Mouse (Mus musculus) ES-E14 (cell line): Measurements from ENCODE around the gene Copz1. TPM values are rescaled to one million over a fixed set of nuclear protein-coding genes. Genes with fewer than 3 reads are reported as not detected.
"Not testable (repeated sequence)": the region's sequence is repeated elsewhere in the genome, so short reads cannot be mapped to it uniquely, and the experiment has no call there.

Experiments
- DNase-seq: peaks from one replicate; pipeline ENCODE4 v3.0.0-alpha.2; 2013; ENCODE audit warnings: low read depth, low spot score
- H3K27ac ChIP-seq: 2 replicates; pipeline ENCODE4 v1.5.1; 2012; ENCODE audit warnings: low read depth, mild to moderate bottlenecking, low read length, moderate library complexity, mixed read lengths; ENCODE audit not compliant: poor library complexity, insufficient read depth, severe bottlenecking
- H3K36me3 ChIP-seq: 2 replicates; pipeline ENCODE4 v1.6.1; 2012; ENCODE audit warnings: mild to moderate bottlenecking, low read length, moderate library complexity, mixed read lengths; ENCODE audit not compliant: control insufficient read depth, poor library complexity, insufficient read depth, severe bottlenecking
- H3K4me1 ChIP-seq, 2 experiments: fragments of 150-350 bp in 1 of 2; sonication (generic) in 1 of 2; 2 replicates each; pipeline ENCODE4 v1.6.1; 2012; ENCODE audit warnings: low read length in 2 of 2, mild to moderate bottlenecking in 1 of 2, mixed read lengths in 1 of 2; ENCODE audit not compliant: control insufficient read depth in 2 of 2, insufficient read depth in 2 of 2, poor library complexity in 1 of 2
- H3K4me3 ChIP-seq, 2 experiments: fragments of 150-350 bp in 1 of 2; sonication (generic) in 1 of 2; 2 replicates each; pipeline ENCODE4 v1.5.1; 2012; ENCODE audit warnings: low read length in 2 of 2, low read depth in 1 of 2, mild to moderate bottlenecking in 1 of 2, mixed read lengths in 1 of 2; ENCODE audit not compliant: insufficient read depth in 1 of 2, poor library complexity in 1 of 2, severe bottlenecking in 1 of 2
- H3K9ac ChIP-seq: 2 replicates; pipeline ENCODE4 v1.6.1; 2012; ENCODE audit warnings: low read depth, mild to moderate bottlenecking, low read length, mixed read lengths; ENCODE audit not compliant: poor library complexity, insufficient read depth, severe bottlenecking
- H3K9me3 ChIP-seq: fragments of 150-350 bp; sonication (generic); 2 replicates; pipeline ENCODE4 v1.6.1; 2012; ENCODE audit warnings: low read depth, mild to moderate bottlenecking, low read length; ENCODE audit not compliant: control insufficient read depth, insufficient read depth
- CHD2 ChIP-seq: IDR thresholded peaks from 2 replicates; pipeline ENCODE4 v1.6.1; 2014; ENCODE audit warnings: mild to moderate bottlenecking, low read depth, low read length, inconsistent platforms
- HCFC1 ChIP-seq: IDR thresholded peaks from 2 replicates; pipeline ENCODE4 v1.6.1; 2012; ENCODE audit warnings: low read length, inconsistent platforms, borderline replicate concordance; ENCODE audit not compliant: insufficient read depth
- MAFK ChIP-seq: IDR thresholded peaks from 2 replicates; pipeline ENCODE4 v1.6.1; 2014; ENCODE audit warnings: mild to moderate bottlenecking, low read depth, low read length, inconsistent platforms; ENCODE audit not compliant: insufficient read depth
- ZC3H11A ChIP-seq: IDR thresholded peaks from 2 replicates; pipeline ENCODE4 v1.6.1; 2012; ENCODE audit warnings: low read depth, mild to moderate bottlenecking, inconsistent platforms, low read length, borderline replicate concordance
- ZNF384 ChIP-seq: IDR thresholded peaks from 2 replicates; pipeline ENCODE4 v1.6.1; 2012; ENCODE audit warnings: low read depth, low read length, inconsistent platforms
- in situ Hi-C, 2 experiments: fragments of 600-800 bp; cut with MboI; formaldehyde crosslinking; loops; one replicate each; pipeline ENCODE4 v1.15.1; 2025; ENCODE audit warnings: low sequenced_read_pairs in 2 of 2, inconsistent platforms in 1 of 2; ENCODE audit not compliant: unreplicated experiment in 2 of 2
- total RNA-seq: library from RNA; depleted of rRNA; stranded (reverse); fragments of 300-350 nt; gene quantifications from 2 replicates; pipeline ENCODE4 v1.2.3, GENCODE M21; 2012

Gene Copz1
- total RNA-seq, 1 experiment = 85.5 TPM

- Histone ChIP-seq H3K36me3 (no peaks in the 10 kb centered on the region), H3K9me3 (no peaks in the 10 kb centered on the region), H3K27ac (no peak overlapping the region), H3K9ac (no peak overlapping the region), H3K4me1 (peaks cover 0 to 15% of the 10 kb centered on the region in 2 experiments; a peak in 2 of 4 replicates), H3K4me3 (no peak overlapping the region)
- in situ Hi-C loops = no loop called here
- DNase-seq = no peak
- TF ChIP-seq ZC3H11A (no peak), HCFC1 (no peak), CHD2 (no peak), MAFK (no peak), ZNF384 (no peak)
Observed at GRCm38 (mm10) chr15:103259989-103260388, 12.5 kb upstream of the Copz1 start.

GRCm38 (mm10) chr15:103264794-103265193, 7.7 kb upstream of the Copz1 start:
- TF ChIP-seq MAFK (no peak), CHD2 (no peak), HCFC1 (no peak), ZC3H11A (no peak), ZNF384 (no peak)
- Histone ChIP-seq H3K27ac (no peak overlapping the region), H3K36me3 (no peaks in the 10 kb centered on the region), H3K9ac (no peak overlapping the region), H3K4me1 (no peaks in the 10 kb centered on the region), H3K9me3 (no peaks in the 10 kb centered on the region), H3K4me3 (no peak overlapping the region)
- in situ Hi-C loops = no loop called here
- no peak for DNase-seq

- in situ Hi-C loops = no loop called here
- no peak overlapping the region for H3K27ac ChIP-seq
- no peak for DNase-seq
- H3K9me3 ChIP-seq = no peaks in the 10 kb centered on the region
- no peak overlapping the region for H3K9ac ChIP-seq
- H3K4me3 ChIP-seq = no peak overlapping the region
- no peak for TF ChIP-seq ZNF384
- no peak for TF ChIP-seq HCFC1
- no peak for TF ChIP-seq MAFK
- no peak for TF ChIP-seq ZC3H11A
- TF ChIP-seq CHD2 = no peak
- 0 out of 4 replicates have a peak, but pooled peaks cover 0 to 2% of the 10 kb centered on the region in 2 experiments for H3K4me1 ChIP-seq
- no peaks in the 10 kb centered on the region for H3K36me3 ChIP-seq
Observed at GRCm38 (mm10) chr15:103268903-103269302, 3.6 kb upstream of the Copz1 start.

GRCm38 (mm10) chr15:103275943-103276342, 3.4 kb downstream of the Copz1 start:
- in situ Hi-C loops, H3K4me1 ChIP-seq, H3K36me3 ChIP-seq, H3K9ac ChIP-seq, H3K9me3 ChIP-seq, H3K27ac ChIP-seq, H3K4me3 ChIP-seq, DNase-seq: not testable (repeated sequence)
- TF ChIP-seq ZNF384 = 0 out of 2 replicates have a peak, but pooled peaks have one; percentile 39

GRCm38 (mm10) chr15:103277949-103278348, 5.4 kb downstream of the Copz1 start:
- Histone ChIP-seq H3K9ac (no peak overlapping the region; the same call in 1 of the 2 replicates), H3K9me3 (no peaks in the 10 kb centered on the region; the same call in 1 of the 2 replicates), H3K27ac (no peak overlapping the region), H3K4me3 (no peak overlapping the region), H3K36me3 (no peaks in the 10 kb centered on the region), H3K4me1 (0 out of 4 replicates have a peak, but pooled peaks cover 0 to 2% of the 10 kb centered on the region in 2 experiments)
- in situ Hi-C loops = no loop called here
- no peak for DNase-seq
- TF ChIP-seq MAFK (no peak), HCFC1 (no peak), ZC3H11A (no peak), ZNF384 (no peak), CHD2 (no peak)
